26 mouse cellular contexts compared by ENCODE assay signal in genomic region chr17:28699789-28700188, GRCm38 (mm10). TPM values are rescaled to one million over a fixed set of nuclear protein-coding genes. Genes with fewer than 3 reads are reported as not detected.
A peak's percentile ranks its signal among the peaks of the same experiment; 100 is the strongest.
DNase-seq lines count a peak whose midpoint lies in the region; ATAC-seq and TF ChIP-seq lines count a peak whose summit lies in the region.
"Had no signal": no experiment of that assay in that cellular context is flagged by ENCODE, and none has a peak within 500 bp of the region (broad histone marks: within the 10 kb centered on the region; RNA-seq: fewer than 3 reads in every experiment).

No protein-coding gene starts in this region.

- H3K4me3 ChIP-seq in MEL (ENCODE audit: control insufficient read depth in 1 of 2, insufficient read depth in 1 of 2, low read depth in 2 of 2, low read length in 2 of 2) = no peak overlapping the region
- H3K4me3 ChIP-seq in megakaryocyte, embryonic 14.5 days (replicated peaks) = peak overlapping the region; percentile 33
- H3K4me3 ChIP-seq: heart, embryonic 13.5 days; hindbrain, embryonic 12.5 days; layer of hippocampus, adult 2 months; liver, embryonic 15.5 days; midbrain, embryonic 12.5 days; neural tube, embryonic 12.5 days had no signal

- peaks cover 67% of the 10 kb centered on the region for H3K79me2 ChIP-seq in MEL (ENCODE audit: control insufficient read depth, insufficient read depth, low read length, poor library complexity)

- H3K27ac ChIP-seq in MEL (ENCODE audit: control insufficient read depth, low read depth, low read length) = peak overlapping the region; percentile 2; the same call in 1 of the 2 replicates
- H3K27ac ChIP-seq: heart, embryonic 13.5 days; hindbrain, embryonic 12.5 days; liver, embryonic 15.5 days; midbrain, embryonic 12.5 days; neural tube, embryonic 12.5 days had no signal

- ATAC-seq in CD4-positive, CD25-positive, alpha-beta regulatory T cell, adult 4 months = no peak
- ATAC-seq: forebrain, embryonic 14.5 days; inflammation-experienced regulatory T-cells, adult 6 months had no signal

- no peak for TF ChIP-seq CTCF in MEL (IDR thresholded peaks at IDR 0.05 in 2 of 3, conservative IDR thresholded peaks at IDR 0.05 in 1 of 3; ENCODE audit: control insufficient read depth in 1 of 3, insufficient read depth in 1 of 3, low read depth in 2 of 3, low read length in 3 of 3, poor library complexity in 1 of 3, severe bottlenecking in 1 of 3)

- H3K9ac ChIP-seq in MEL (ENCODE audit: control insufficient read depth, low read depth, low read length, poor library complexity, severe bottlenecking) = no peak overlapping the region
- H3K9ac ChIP-seq: heart, embryonic 13.5 days; hindbrain, embryonic 12.5 days; liver, embryonic 15.5 days; midbrain, embryonic 12.5 days; neural tube, embryonic 12.5 days had no signal

- TF ChIP-seq POLR2A in MEL (IDR thresholded peaks at IDR 0.05; ENCODE audit: control insufficient read depth in 1 of 2, insufficient read depth in 1 of 2, low read depth in 1 of 2, low read length in 2 of 2, poor library complexity in 1 of 2) = no peak

- peak; percentile 77 to 82 for TF ChIP-seq EP300 in MEL (IDR thresholded peaks at IDR 0.05; ENCODE audit: low read depth in 1 of 2, low read length in 2 of 2)

- no peaks in the 10 kb centered on the region for H3K27me3 ChIP-seq in MEL (ENCODE audit: control insufficient read depth in 1 of 2, insufficient read depth in 2 of 2, low read length in 2 of 2)
- H3K27me3 ChIP-seq in megakaryocyte, embryonic 14.5 days (replicated peaks) = no peaks in the 10 kb centered on the region
- H3K27me3 ChIP-seq: heart, embryonic 13.5 days; hindbrain, embryonic 12.5 days; liver, embryonic 15.5 days; midbrain, embryonic 12.5 days; neural tube, embryonic 12.5 days had no signal

- H3K4me1 ChIP-seq in MEL (ENCODE audit: control insufficient read depth in 1 of 2, insufficient read depth in 2 of 2, low read length in 2 of 2) = peaks cover 16 to 55% of the 10 kb centered on the region in 2 experiments
- peaks cover 87% of the 10 kb centered on the region for H3K4me1 ChIP-seq in megakaryocyte, embryonic 14.5 days

- no peak for TF ChIP-seq RAD21 in MEL (IDR thresholded peaks at IDR 0.05; ENCODE audit: low read depth, low read length)

- no peaks in the 10 kb centered on the region for H3K9me3 ChIP-seq in MEL (replicated peaks; ENCODE audit: insufficient read depth, low read length)
- no peaks in the 10 kb centered on the region for H3K9me3 ChIP-seq in megakaryocyte, embryonic 14.5 days
- H3K9me3 ChIP-seq: heart, embryonic 13.5 days; hindbrain, embryonic 12.5 days; liver, embryonic 15.5 days; midbrain, embryonic 12.5 days; neural tube, embryonic 12.5 days had no signal

- peak; percentile 35 for DNase-seq in CD4-positive, CD25-positive, alpha-beta regulatory T cell, adult 2 months (ENCODE audit: low read depth, low spot score)
- peak; percentile 86 for DNase-seq in MEL (ENCODE audit: low read depth, low spot score)
- peak; percentile 55 for DNase-seq in induced T-regulatory cell, adult 2 months (ENCODE audit: low read depth)
- DNase-seq in urinary bladder, postnatal 14 days (ENCODE audit: low spot score) = no peak
- no peak for DNase-seq in thymus, postnatal 0 days (ENCODE audit: low spot score)
- DNase-seq in kidney, postnatal 36 days = no peak
- DNase-seq: cerebellum, adult 18-20 months; cerebellum, postnatal 25 days; gastrocnemius, postnatal 10 days; heart, adult 18-20 months; heart, postnatal 14 days; kidney, adult 2 months; kidney, postnatal 10 days; lung, postnatal 4 days; thymus, postnatal 14 days had no signal

- H3K36me3 ChIP-seq in MEL (ENCODE audit: control insufficient read depth in 1 of 2, insufficient read depth in 2 of 2, low read length in 2 of 2) = peaks cover 5 to 82% of the 10 kb centered on the region in 2 experiments
- peaks cover 85% of the 10 kb centered on the region for H3K36me3 ChIP-seq in megakaryocyte, embryonic 14.5 days (replicated peaks; ENCODE audit: low read length)
- H3K36me3 ChIP-seq: hindbrain, embryonic 12.5 days; midbrain, embryonic 12.5 days; neural tube, embryonic 12.5 days had no signal

TF ChIP-seq in MEL, 35 proteins besides CTCF, POLR2A, EP300 and RAD21:
- TF ChIP-seq SIN3A (IDR thresholded peaks at IDR 0.05; ENCODE audit: low read length) (peak; percentile 96), RCOR1 (IDR thresholded peaks at IDR 0.05; ENCODE audit: low read depth, low read length) (peak; percentile 88), TAL1 (IDR thresholded peaks at IDR 0.05; ENCODE audit: low read length) (peak; percentile 78), BHLHE40 (IDR thresholded peaks at IDR 0.05; ENCODE audit: borderline replicate concordance, low read depth, low read length) (peak; percentile 76), POLR2AphosphoS5 (IDR thresholded peaks at IDR 0.05; ENCODE audit: borderline replicate concordance, low read depth, low read length) (no peak), ETS1 (IDR thresholded peaks at IDR 0.05; ENCODE audit: low read depth, low read length) (peak; percentile 81), TCF12 (IDR thresholded peaks at IDR 0.05; ENCODE audit: low read depth, low read length) (peak; percentile 76), E2F4 (IDR thresholded peaks at IDR 0.05; ENCODE audit: borderline replicate concordance, low read depth, low read length) (no peak), HCFC1 (IDR thresholded peaks at IDR 0.05; ENCODE audit: low read depth, low read length) (no peak), ZKSCAN1 (IDR thresholded peaks at IDR 0.05; ENCODE audit: low read depth, low read length) (no peak), USF1 (IDR thresholded peaks at IDR 0.05; ENCODE audit: low read depth, low read length) (peak; percentile 91), JUND (IDR thresholded peaks at IDR 0.05; ENCODE audit: low read depth, low read length) (no peak), ELF1 (IDR thresholded peaks at IDR 0.05; ENCODE audit: low read depth, low read length) (0 out of 2 replicates have a peak, but pooled peaks have one; percentile 21), GATA1 (IDR thresholded peaks at IDR 0.05; ENCODE audit: low read depth, low read length) (peak; percentile 85), TBP (IDR thresholded peaks at IDR 0.05; ENCODE audit: low read depth, low read length) (peak; percentile 98), ZMIZ1 (IDR thresholded peaks at IDR 0.05; ENCODE audit: low read depth, low read length) (no peak), MXI1 (IDR thresholded peaks at IDR 0.05; ENCODE audit: low read depth, low read length) (peak; percentile 100), MAX (IDR thresholded peaks at IDR 0.05; ENCODE audit: low read length) (peak; percentile 99), ZNF384 (IDR thresholded peaks at IDR 0.05; ENCODE audit: low read depth, low read length) (peak; percentile 68; the same call in 1 of the 2 replicates), USF2 (IDR thresholded peaks at IDR 0.05; ENCODE audit: borderline replicate concordance in 1 of 2, insufficient read depth in 1 of 2, low read depth in 1 of 2, low read length in 2 of 2) (peak in 1 of 2 experiments; percentile 50; a peak in 1 of 4 replicates), UBTF (IDR thresholded peaks at IDR 0.05; ENCODE audit: borderline replicate concordance, insufficient read depth, low read depth, low read length) (peak; percentile 95; the same call in 1 of the 2 replicates), NRF1 (IDR thresholded peaks at IDR 0.05; ENCODE audit: insufficient read depth, low read depth, low read length, poor library complexity, severe bottlenecking) (no peak), MYC (IDR thresholded peaks at IDR 0.05; ENCODE audit: low read depth, low read length) (peak; percentile 98)

RNA-seq across cellular contexts. Expression of gene Mapk14, which starts 8.7 kb away (rescaled TPM):
- polyA plus RNA-seq in CD4-positive, CD25-positive, alpha-beta regulatory T cell, adult 4 months (2017; shearing (Covaris generic)) = 10 to 100 TPM; 17.8 to 20.7 TPM
- total RNA-seq in MEL (2012; rRNA removed) = 61.5 and 67.3 TPM in 2 replicates
- 10 to 100 TPM in 1 of 2 experiments, not detected in 1; 93.2 TPM for polyA plus RNA-seq in MEL (2012; ENCODE audit: insufficient read depth in 1 of 2, insufficient read length in 2 of 2, low read depth in 1 of 2, low replicate concordance in 2 of 2, missing spikeins in 1 of 2)
- polyA plus RNA-seq in megakaryocyte, embryonic 14.5 days (2012; ENCODE audit: insufficient read depth, low replicate concordance) = 23.4 and 34.8 TPM in 2 replicates
- 42.2 and 45.7 TPM in 2 replicates for polyA plus RNA-seq in thymus, postnatal 0 days (2015; fragmentation: Nextera tagmentation; extraction: Ambion mirVana)

RNA-seq across cellular contexts. Expression of gene Slc26a8, which starts 9.8 kb away (rescaled TPM):
- polyA plus RNA-seq in CD4-positive, CD25-positive, alpha-beta regulatory T cell, adult 4 months (2017; shearing (Covaris generic)) = under 1 TPM in 1 of 2 experiments, not detected in 1; 0.32 TPM
- total RNA-seq in MEL (2012; rRNA removed) = 0.58 and 0.69 TPM in 2 replicates
- polyA plus RNA-seq in MEL (2012; ENCODE audit: insufficient read depth in 1 of 2, insufficient read length in 2 of 2, low read depth in 1 of 2, low replicate concordance in 2 of 2, missing spikeins in 1 of 2) = 1 to 10 TPM in 1 of 2 experiments, not detected in 1; 1.6 TPM
- polyA plus RNA-seq in megakaryocyte, embryonic 14.5 days (2012; ENCODE audit: insufficient read depth, low replicate concordance) = 1.2 and 1.4 TPM in 2 replicates
- polyA plus RNA-seq in thymus, postnatal 0 days (2015; fragmentation: Nextera tagmentation; extraction: Ambion mirVana) = 0.42 and 0.79 TPM in 2 replicates

RNA-seq across cellular contexts. Expression of gene AC170998.1, which starts 26.1 kb away (rescaled TPM):
- polyA plus RNA-seq in CD4-positive, CD25-positive, alpha-beta regulatory T cell, adult 4 months (2017; shearing (Covaris generic)) = 10 to 100 TPM; 10.1 TPM
- total RNA-seq in MEL (2012; rRNA removed) = 0.42 and 0.92 TPM in 2 replicates
- under 1 TPM in 1 of 2 experiments, not detected in 1; 0.42 TPM for polyA plus RNA-seq in MEL (2012; ENCODE audit: insufficient read depth in 1 of 2, insufficient read length in 2 of 2, low read depth in 1 of 2, low replicate concordance in 2 of 2, missing spikeins in 1 of 2)
- not detected in 2 replicates for polyA plus RNA-seq in megakaryocyte, embryonic 14.5 days (2012; ENCODE audit: insufficient read depth, low replicate concordance)
- polyA plus RNA-seq in thymus, postnatal 0 days (2015; fragmentation: Nextera tagmentation; extraction: Ambion mirVana) = 0.87 and 2.1 TPM in 2 replicates
- polyA plus RNA-seq: testis, adult 2 months had no signal

Comparison
In these comparisons a context has a peak if more than half of its experiments do, and no peak if none do; other contexts are left out.
1. DNase-seq: peak in CD4-positive, CD25-positive, alpha-beta regulatory T cell, adult 2 months (single experiment), MEL (single experiment) and induced T-regulatory cell, adult 2 months (single experiment); none in urinary bladder, postnatal 14 days (single experiment), thymus, postnatal 0 days (single experiment) and kidney, postnatal 36 days (0 of 2).